Mouse (Mus musculus): ENCODE results near the gene Slc25a38.

Slc25a38 gene

GRCm38 (mm10) chr9:120110211-120111018, at the start of gene Slc25a38:
Gene Slc25a38 (plus strand): TSS chr9:120110374.
- peak; percentile 86 for DNase-seq (ENCODE audit: low spot score)

GRCm38 (mm10) chr9:120064317-120064716, 45.9 kb upstream of the Slc25a38 start:
- no peak for DNase-seq (ENCODE audit: low spot score)

- no peak for DNase-seq (ENCODE audit: low spot score)
These were observed 42.6 kb upstream of the Slc25a38 start for GRCm38 (mm10) chr9:120067609-120068008.

GRCm38 (mm10) chr9:120068047-120068446, 42.1 kb upstream of the Slc25a38 start:
- DNase-seq (ENCODE audit: low spot score) = no peak

- DNase-seq (ENCODE audit: low spot score) = no peak
These were observed 40.4 kb upstream of the Slc25a38 start, which contains the start of gene Cx3cr1 for GRCm38 (mm10) chr9:120069779-120070178. Gene Cx3cr1 (minus strand): TSS chr9:120069879.

- DNase-seq (ENCODE audit: low spot score) = no peak
These were observed 38.9 kb upstream of the Slc25a38 start for GRCm38 (mm10) chr9:120071251-120071650.

GRCm38 (mm10) chr9:120073169-120073568, 37.0 kb upstream of the Slc25a38 start:
- peak; percentile 86 for DNase-seq (ENCODE audit: low spot score)

GRCm38 (mm10) chr9:120074516-120074915, 35.7 kb upstream of the Slc25a38 start:
- no peak for DNase-seq (ENCODE audit: low spot score)

- no peak for DNase-seq (ENCODE audit: low spot score)
These were observed 31.9 kb upstream of the Slc25a38 start for GRCm38 (mm10) chr9:120078241-120078640.

GRCm38 (mm10) chr9:120079901-120080300, 30.3 kb upstream of the Slc25a38 start:
- DNase-seq (ENCODE audit: low spot score) = no peak

GRCm38 (mm10) chr9:120080546-120081108, 29.5 kb upstream of the Slc25a38 start:
- DNase-seq (ENCODE audit: low spot score) = no peak

- DNase-seq (ENCODE audit: low spot score) = no peak
These were observed 28.9 kb upstream of the Slc25a38 start for GRCm38 (mm10) chr9:120081247-120081646.

- no peak for DNase-seq (ENCODE audit: low spot score)
These were observed 28.2 kb upstream of the Slc25a38 start for GRCm38 (mm10) chr9:120081967-120082366.

- no peak for DNase-seq (ENCODE audit: low spot score)
These were observed 27.5 kb upstream of the Slc25a38 start for GRCm38 (mm10) chr9:120082691-120083090.

GRCm38 (mm10) chr9:120083158-120083894, 26.8 kb upstream of the Slc25a38 start:
- no peak for DNase-seq (ENCODE audit: low spot score)

- DNase-seq (ENCODE audit: low spot score) = no peak
These were observed 25.8 kb upstream of the Slc25a38 start for GRCm38 (mm10) chr9:120084406-120084805.

- DNase-seq (ENCODE audit: low spot score) = no peak
These were observed 21.0 kb upstream of the Slc25a38 start for GRCm38 (mm10) chr9:120089125-120089524.

- DNase-seq (ENCODE audit: low spot score) = no peak
These were observed 19.1 kb upstream of the Slc25a38 start for GRCm38 (mm10) chr9:120091086-120091485.

GRCm38 (mm10) chr9:120091696-120092238, 18.4 kb upstream of the Slc25a38 start, which contains the start of gene Ccr8:
Gene Ccr8 (plus strand): TSS chr9:120092114.
- no peak for DNase-seq (ENCODE audit: low spot score)

- DNase-seq (ENCODE audit: low spot score) = no peak
These were observed 16.5 kb upstream of the Slc25a38 start for GRCm38 (mm10) chr9:120093701-120094100.

- DNase-seq (ENCODE audit: low spot score) = no peak
These were observed 14.3 kb upstream of the Slc25a38 start for GRCm38 (mm10) chr9:120095886-120096285.

- peak; percentile 51 for DNase-seq (ENCODE audit: low spot score)
These were observed 11.5 kb upstream of the Slc25a38 start for GRCm38 (mm10) chr9:120098682-120099081.
